Mouse (Mus musculus): ENCODE measurements around the gene Pard3b. TPM values are rescaled to one million over a fixed set of nuclear protein-coding genes. Genes with fewer than 3 reads are reported as not detected.

Pard3b gene
- total RNA-seq, 2 experiments from 2014 or later: 11.4 to 15.0 TPM

DNA sequence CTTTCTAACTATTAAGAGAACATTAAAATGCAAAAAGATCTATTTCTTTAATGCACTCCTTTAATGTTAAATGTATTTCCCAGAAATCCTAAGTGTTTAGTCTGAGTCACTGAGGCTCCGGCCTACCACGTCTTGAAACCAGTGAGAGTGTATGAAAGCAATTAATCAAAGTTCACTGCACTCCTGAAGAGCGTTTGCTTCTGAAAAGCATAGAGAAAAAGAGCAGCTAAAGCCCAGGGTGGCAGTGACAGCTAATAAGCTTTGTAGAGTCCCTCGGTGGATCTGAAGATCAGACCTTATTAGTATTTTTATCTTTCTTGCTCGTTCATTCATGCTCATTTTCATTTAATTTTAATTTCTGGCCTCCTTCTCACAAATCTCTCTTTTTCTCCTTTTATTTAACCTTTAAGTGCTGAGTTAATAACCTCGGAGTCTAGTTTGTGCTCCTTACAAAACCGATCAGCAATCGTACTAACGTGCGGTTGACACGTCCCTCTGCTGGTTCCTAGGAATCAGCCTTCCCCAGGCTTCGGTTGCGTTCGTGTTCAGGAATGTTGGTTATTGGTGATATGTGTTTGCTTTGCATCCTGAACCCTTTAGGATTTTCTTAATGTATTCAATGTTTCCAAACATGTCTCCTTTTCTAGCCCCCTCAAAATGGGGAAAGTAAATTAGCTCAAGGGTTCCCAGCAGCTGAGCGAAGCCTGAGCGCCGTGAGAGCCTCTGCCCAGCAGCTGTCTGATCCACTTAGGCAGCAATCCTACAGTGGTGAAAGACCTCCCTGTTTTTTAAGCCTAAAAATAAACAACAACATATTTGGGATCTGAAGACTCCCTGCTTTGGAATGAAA, 790.9 kb downstream of the Pard3b start:
- intact Hi-C loops (cut with DNase I): no loop called here
- no peak for DNase-seq

DNA sequence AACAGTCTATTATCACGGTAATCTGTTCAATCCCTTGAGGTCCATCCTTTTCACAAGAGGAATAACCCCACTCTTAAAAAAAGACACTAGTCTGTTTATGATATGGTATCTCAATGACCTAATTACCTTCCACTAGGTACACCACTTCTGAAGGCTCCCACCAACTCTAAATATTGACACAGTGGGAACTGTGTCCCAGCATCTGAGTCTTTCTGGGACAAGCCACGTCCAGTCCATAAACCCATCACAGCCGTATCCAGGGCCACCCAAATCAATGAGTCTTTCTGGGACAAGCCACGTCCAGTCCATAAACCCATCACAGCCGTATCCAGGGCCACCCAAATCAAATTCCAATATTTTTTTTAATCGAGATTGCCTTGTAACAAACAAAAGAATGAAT, 792.4 kb downstream of the Pard3b start:
- no peak for DNase-seq
- intact Hi-C loops (cut with DNase I): no loop called here

DNA sequence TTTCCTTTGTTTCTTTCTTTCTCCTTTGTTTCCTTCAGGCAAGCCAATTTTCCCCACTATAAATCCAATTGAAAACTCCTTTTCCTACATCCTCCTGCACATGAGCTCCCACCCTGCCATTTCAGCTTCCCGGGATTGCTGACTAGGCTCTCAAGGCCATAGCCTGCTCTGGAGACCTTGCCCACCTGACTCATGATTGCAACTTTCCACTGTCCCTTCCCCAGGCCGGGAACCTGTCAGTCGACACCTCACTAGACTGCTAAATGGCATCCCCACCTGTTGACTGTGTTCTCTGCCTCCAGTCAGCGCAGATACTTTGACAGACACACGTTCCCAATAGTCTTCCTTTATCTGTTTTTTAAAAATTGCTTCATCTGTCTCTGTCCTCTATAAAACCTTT, 795.3 kb downstream of the Pard3b start:
- DNase-seq: no peak
- intact Hi-C loops (cut with DNase I): no loop called here

DNA sequence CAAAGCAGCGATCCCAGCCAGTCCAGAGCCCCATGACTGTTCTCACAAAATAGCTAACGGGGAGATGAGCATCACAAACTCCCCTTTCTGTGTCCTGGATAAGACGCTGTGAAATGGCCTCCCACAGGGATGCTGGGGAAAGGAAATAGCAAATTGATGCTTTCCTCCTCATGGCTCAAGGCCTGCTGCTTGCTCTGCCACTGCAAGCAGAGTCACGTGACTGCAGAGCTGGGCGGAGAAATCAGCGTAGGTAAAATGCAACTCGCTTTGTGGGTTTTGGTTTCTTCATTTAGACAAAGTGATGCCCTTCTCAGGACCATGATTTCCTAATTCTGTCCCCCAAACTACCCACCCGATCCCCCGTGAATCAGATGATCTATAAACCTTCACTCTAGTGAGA, 797.2 kb downstream of the Pard3b start:
- intact Hi-C loops (cut with DNase I): no loop called here
- DNase-seq: no peak

DNA sequence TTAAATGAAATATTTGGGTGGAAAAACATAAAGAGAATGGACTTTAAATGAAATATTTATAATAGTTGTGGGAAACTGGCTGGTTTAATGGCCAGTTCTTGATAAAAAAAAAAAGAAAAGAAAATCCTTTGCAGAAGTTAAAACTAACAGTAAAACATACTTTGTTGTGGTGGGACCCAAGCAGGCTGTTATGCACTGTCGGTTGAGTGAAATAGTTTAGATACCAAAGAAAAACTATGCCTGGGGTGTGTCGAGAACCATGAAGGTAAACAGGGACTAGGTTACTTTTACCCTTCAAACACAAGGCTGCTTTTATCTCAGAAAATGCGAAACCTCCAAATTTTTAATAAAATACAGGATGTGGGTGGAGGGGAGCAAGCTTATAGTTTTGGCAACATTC, 797.7 kb downstream of the Pard3b start:
- DNase-seq: no peak
- intact Hi-C loops (cut with DNase I): no loop called here

DNA sequence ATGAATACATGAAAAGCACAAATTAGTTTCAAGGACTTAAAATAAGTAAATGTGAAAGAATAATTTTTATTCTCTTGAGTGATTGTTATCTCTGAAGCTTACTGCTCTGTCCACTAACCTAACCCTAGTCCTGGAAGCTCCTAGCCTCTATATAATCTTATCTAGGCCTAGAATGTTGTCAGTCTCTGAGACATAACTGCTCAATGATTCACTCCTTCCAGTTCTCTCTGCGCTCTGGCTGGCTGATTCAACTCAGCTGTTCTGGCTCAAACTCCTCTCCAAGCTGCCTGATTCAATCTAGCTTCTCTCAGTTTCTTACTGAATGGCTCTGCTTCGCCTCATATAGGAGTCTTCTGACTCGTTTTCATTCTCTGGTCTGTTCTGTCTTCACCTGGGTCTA, 798.9 kb downstream of the Pard3b start:
- DNase-seq: no peak
- intact Hi-C loops (cut with DNase I): no loop called here

DNA sequence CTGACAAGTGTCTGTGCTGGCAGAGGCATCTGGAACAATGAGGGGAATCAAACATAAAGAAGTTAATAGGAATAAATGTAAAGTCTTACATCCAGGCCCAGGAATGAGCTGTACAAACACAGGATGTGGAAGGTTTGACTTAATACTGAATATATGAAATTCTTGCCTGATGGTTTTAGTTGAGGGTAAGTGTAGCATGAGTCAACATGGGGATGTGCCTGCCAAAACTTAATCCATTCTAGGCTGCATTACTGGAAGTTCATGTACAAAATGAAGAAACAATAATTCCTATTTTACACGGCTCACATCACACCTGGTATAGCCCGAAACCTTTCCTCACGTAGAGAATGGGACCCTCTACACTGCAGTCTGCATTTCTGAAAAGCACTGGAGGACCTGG, 805.8 kb downstream of the Pard3b start:
- intact Hi-C loops (cut with DNase I): no loop called here
- DNase-seq: no peak

DNA sequence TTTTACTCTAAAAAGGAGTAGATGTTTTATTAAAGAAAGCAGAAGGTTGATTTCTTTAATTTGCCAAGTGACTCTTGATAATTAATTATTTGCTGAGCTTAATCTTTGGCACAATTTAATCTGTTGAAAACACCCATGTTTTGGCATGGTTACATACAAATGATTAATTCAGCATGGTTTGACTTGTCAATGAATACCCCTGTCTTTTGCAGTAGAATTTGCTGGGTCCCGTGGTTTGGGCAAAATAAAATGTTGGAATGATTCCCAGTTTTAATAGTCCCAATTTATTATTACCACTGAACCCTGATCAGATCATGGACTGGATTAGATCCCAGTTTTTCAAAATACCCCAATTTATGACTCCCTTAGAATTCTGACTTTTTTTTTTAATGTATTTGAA, 808.2 kb downstream of the Pard3b start:
- DNase-seq: no peak
- intact Hi-C loops (cut with DNase I): no loop called here

DNA sequence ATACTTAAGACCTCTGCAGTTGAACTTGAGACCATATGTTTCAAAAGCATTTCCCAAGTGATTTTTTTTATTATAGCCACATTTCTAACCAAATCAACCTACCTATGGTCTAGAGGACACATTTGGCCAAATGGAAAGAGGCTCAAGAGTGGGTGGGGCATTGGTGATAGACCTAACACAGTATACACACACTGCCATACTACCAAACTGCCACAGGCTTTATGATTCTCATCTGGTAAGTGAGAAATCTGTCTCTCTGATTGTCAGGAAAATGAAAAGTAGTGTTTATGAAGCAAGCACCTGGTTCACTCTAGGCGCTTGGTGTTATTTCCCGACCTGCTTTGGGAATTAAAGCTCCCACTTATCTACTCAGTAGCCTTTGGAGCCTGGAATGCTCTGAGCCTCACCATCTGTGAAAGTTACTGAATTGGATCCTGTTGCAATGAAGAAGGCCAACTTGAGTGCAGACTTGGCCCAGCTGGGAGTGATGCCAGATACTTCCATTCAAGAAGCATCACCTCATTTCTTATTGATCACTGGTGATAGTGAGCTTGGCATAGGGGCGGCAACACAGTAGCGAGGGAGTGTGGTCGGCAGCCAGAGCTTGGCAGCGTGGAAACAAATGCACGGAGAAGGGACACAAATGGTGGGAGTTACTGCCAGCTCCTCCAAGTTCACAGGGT, 810.7 kb downstream of the Pard3b start:
- intact Hi-C loops (cut with DNase I): no loop called here
- no peak for DNase-seq

DNA sequence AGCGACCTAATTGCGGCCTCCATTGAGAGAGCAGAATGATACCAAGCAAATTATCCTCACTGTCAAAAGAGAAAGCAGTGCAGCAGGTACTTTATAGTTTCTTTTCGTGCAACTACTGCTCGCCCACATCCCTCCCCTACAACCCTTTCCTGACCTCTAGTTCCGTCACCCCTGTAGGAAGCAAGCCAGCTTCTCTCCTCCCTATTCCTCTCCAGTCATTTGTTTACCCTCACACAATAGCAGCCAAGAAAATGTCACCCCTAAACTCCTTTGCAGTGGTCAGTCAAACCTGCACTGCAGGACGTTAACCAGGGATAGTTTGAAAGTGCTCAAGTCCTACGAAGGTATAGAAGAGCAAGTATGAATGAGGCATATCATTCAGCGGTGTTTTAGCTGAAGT, 826.9 kb downstream of the Pard3b start:
- DNase-seq: no peak
- intact Hi-C loops (cut with DNase I): no loop called here

DNA sequence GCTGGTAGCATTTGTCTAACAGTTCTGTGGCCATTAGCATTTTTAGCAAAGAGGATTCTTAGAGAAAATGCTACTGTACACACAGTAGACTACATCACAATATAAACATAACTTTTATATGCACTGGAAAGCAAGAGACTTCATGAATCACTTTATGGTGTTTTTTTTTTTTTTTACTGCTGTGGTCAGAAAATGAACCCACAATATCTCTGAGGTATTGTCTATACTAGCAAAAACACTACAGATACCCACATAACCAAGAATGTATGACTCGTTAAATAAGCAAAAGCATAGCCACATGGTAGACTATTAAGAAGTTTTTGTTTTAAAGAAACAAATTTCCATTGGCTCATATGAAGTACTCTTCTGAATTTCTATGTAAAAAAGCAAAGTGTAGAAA, 827.9 kb downstream of the Pard3b start:
- no peak for DNase-seq
- intact Hi-C loops (cut with DNase I): no loop called here

DNA sequence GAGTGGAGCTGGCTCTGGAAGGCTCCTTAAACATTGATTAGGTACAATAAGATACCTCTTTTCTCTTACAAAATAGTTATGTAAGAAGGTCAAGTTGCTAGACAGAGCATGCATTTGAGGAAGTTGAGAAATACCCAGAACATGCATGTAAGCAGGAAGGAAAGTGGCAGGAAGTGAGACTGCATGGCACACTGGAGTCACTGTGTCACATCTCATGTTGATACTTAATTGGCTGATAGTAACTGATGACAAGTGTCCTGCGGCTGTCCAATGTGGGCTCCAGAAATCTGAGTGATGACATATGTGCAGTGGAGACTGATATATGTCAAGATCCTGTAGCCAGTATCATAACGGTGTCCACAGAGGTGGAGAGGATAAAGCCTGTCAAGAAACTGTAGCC, 844.4 kb downstream of the Pard3b start:
- intact Hi-C loops (cut with DNase I): no loop called here
- no peak for DNase-seq

DNA sequence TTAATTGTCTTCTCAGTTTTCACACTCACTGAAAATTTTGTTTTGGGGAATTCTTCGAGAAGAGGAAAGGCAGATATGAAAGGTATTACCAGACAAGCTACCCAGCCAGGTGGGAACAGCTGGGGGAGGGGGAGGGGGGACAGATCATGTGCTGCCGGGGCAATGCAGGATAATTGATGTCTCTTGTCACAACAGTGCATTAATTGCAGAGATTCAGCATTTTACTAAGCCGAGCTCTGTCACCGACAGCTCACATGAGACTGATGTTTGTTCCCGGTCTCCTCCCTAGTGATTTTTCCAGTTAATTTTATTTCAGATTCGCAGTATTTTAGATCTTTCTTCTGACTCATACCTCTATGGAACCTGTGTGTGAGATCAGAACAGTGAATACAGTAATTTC, 850.2 kb downstream of the Pard3b start:
- intact Hi-C loops (cut with DNase I): no loop called here
- no peak for DNase-seq

DNA sequence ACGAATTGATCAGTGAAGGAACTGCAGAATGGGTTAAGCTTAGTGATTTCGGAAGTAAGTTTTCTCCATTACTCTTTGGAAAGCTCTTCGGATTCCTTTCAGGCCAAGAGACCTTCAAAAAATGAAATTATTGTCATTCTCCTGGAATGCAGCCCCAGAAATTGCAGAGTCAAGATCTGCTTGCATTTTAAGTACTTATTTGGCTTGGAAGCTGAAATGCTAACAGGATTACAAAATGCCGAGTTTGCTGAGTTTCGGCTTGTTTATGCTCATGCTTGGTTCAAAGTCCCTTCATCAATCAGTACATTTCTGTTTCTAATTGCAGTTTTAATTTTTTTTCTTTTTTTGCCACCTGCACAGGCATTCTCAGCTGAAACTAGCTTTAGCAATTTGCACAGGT, 860.5 kb downstream of the Pard3b start:
- intact Hi-C loops (cut with DNase I): no loop called here
- DNase-seq: no peak

DNA sequence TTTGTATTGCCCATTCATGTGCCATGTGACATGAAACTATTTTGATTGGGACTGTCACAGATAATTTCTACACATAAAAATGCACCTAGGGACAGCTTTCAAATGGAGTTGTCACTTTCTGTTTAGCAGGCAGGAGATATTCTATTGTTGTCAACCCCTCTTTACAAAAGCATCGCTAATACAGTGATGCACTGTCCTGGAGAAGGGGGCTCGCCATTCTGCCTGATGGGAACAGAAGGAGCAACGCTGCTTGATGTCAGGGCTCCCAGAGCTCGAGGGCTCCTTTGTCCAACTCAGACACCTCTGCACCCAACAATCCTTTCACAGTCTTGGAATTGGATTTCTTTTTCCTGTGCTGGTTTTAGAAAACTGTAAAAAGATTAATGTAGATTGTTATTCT, 871.9 kb downstream of the Pard3b start:
- DNase-seq: no peak
- intact Hi-C loops (cut with DNase I): no loop called here

DNA sequence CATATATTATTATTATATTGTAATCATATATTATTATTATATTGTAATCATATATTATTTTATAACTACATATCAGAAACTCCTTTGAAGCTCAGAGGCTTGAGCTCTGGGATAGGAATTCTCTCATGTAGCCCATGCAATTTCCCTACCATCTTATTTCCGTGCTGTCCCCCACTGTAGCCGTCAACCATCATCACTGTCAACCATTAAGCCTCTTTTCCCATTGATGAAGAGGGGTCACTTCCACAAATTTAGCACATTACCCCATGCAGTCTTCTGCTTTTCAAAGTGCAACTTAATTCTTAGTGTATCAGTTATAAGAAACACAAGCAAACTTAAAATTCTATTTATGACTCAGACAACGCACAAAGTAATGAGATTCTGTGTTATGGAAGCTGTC, 873.1 kb downstream of the Pard3b start:
- DNase-seq: no peak
- intact Hi-C loops (cut with DNase I): no loop called here

DNA sequence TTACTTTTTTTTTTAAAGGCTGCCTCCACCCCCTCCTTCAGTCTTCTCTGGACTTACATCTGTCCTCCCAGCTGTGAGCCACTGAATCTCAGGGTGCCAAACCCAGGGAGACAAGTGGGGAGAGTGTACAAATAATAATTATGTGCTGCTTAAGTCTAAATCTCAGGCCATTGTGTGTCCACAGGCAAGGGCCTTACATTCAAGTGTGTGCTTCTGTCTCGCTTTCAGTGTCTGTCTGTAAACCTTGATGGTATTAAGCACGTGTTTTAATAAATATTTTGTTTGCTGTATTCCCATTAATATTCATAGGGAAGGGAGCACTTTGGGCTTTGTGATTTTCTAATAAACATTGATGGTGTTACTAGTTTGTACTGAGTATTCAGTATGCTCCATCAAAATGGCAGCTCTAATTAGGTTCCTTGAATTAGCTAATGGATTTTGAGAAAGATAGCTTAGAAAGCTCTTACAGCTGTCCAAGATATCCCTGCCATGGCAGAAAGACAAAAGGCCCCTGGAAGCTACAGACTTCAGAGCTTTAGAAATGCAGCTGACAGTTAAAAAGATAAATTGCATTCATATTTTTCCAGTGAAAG, 880.1 kb downstream of the Pard3b start:
- DNase-seq: no peak
- intact Hi-C loops (cut with DNase I): no loop called here

DNA sequence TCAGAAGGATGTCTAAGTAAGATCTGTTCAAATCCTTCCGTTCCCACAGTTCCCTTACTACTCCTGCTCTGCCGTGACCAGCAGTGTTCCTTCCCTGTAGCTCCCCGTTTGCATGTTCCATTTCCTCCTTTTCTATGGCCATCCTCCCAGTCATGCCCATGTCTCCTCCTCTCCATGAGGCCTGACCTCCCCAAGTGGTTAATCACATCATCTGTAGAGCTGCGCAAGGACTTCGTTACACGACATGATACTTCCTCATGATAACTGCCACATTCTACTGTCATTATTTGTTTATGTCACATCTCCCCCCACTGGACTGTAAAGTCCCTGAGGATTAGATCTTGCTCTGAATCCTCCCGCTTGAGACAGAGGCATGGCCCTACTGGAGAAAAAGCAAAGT, 882.7 kb downstream of the Pard3b start:
- intact Hi-C loops (cut with DNase I): no loop called here
- DNase-seq: no peak

DNA sequence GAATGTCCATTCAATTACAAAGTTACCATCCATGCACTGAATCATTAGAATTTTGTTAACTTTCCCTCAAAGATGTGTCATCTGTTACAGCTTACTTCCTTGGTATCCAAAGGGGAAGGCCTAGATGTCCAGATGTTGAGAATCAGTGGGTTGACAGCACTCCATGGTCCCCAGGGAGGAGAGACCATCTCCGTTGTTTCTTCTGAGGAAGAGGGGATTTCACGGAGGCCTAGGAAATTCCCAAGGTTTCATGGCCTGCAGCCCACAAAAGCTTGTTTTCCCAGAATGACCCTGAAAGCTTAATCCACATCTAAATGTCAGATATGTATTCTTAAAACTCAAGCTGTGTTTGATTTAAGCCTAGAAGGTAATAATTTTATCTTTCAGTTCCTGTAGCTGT, 884.1 kb downstream of the Pard3b start:
- DNase-seq: peak; percentile 10 to 31
- intact Hi-C loops (cut with DNase I): no loop called here

DNA sequence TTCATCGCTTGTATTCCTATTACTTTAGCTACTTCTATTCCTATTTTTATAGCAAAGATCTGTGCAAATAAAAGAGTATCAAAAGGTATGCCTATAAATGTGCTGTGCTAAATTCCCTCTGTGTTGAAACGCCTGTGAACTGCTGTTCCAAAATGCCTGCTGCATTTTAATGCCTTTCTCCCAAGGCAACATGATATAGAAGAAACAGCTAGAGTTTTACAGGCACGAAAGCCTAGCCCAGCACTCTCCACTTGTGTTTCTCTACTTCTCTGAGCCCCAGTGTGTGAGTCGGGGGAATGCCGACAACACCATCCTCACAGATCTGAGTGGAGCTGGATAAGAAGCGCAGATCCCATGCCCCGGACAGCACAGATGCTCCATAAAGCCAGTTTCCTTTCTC, 889.2 kb downstream of the Pard3b start:
- DNase-seq: no peak
- intact Hi-C loops (cut with DNase I): no loop called here

DNA sequence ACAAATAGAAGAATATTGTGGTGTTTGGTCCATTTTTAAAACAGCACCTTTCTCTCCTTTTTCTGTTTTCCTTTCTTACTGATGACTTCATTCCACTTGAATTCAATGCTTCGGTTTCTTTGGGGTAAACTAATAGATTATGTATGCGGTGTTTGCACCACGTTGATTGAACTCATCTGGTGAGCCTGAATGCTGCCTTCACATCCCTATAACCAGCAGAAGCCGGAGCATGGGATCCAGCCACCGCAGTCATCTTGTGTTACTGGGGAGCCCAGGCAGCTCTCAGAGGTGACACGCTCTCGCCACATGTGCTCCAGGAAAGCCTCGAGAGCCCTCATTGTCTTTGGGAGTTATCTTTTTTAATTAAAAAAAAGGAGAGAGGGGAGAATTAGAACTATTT, 891.3 kb downstream of the Pard3b start:
- DNase-seq: no peak
- intact Hi-C loops (cut with DNase I): no loop called here
